Mouse (Mus musculus) kidney, embryonic 16.5 days (tissue): ENCODE results near the gene Peak1. TPM values are rescaled to one million over a fixed set of nuclear protein-coding genes. Genes with fewer than 3 reads are reported as not detected.
A peak's percentile ranks its signal among the peaks of the same experiment; 100 is the strongest.

Source experiments
- ATAC-seq: fragments of 200-750 bp; cut with Nextera tagmentation; 2 replicates; pipeline ENCODE4 v1.8.0; 2017; ENCODE audit warnings: moderate TSS enrichment; ENCODE audit not compliant: low FRiP score, low TSS enrichment
- H3K27ac ChIP-seq: fragments of 300-500 bp; sonication (generic); 2 replicates; pipeline ENCODE4 v1.5.1; 2014; ENCODE audit warnings: low read length
- H3K27me3 ChIP-seq: fragments of 300-500 bp; sonication (generic); 2 replicates; pipeline ENCODE4 v1.6.1; 2014; ENCODE audit warnings: low read length, control low read depth, mixed read lengths; ENCODE audit not compliant: insufficient read depth
- H3K36me3 ChIP-seq: fragments of 300-500 bp; sonication (generic); 2 replicates; pipeline ENCODE4 v1.6.1; 2014; ENCODE audit warnings: low read length, control low read depth, mixed read lengths; ENCODE audit not compliant: insufficient read depth
- H3K4me1 ChIP-seq: fragments of 300-500 bp; sonication (generic); 2 replicates; pipeline ENCODE4 v1.6.1; 2014; ENCODE audit warnings: low read length, control low read depth, mixed read lengths; ENCODE audit not compliant: insufficient read depth
- H3K4me2 ChIP-seq: fragments of 300-500 bp; sonication (generic); replicated peaks from 2 replicates; pipeline ENCODE4 v1.6.1; 2014; ENCODE audit warnings: low read depth, low read length
- H3K4me3 ChIP-seq: fragments of 300-500 bp; sonication (generic); 2 replicates; pipeline ENCODE4 v1.5.1; 2014; ENCODE audit warnings: mild to moderate bottlenecking, low read length
- H3K9ac ChIP-seq: fragments of 300-500 bp; sonication (generic); replicated peaks from 2 replicates; pipeline ENCODE4 v1.6.1; 2014; ENCODE audit warnings: low read length
- H3K9me3 ChIP-seq: fragments of 300-500 bp; sonication (generic); 2 replicates; pipeline ENCODE4 v1.6.1; 2016; ENCODE audit warnings: low read length, control low read depth
- whole genome bisulfite sequencing: fragments of 180-500 bp; shearing (Covaris S2); extraction: QIAGEN DNeasy Blood & Tissue Kit; methylation state at CpG from one replicate; pipeline ENCODE4 v1.1.7; 2014; 5-methylcytosine and 5-hydroxymethylcytosine counted together
- polyA plus RNA-seq: library from polyadenylated mRNA; unstranded; fragments of >200 nt; fragmentation: Nextera tagmentation; extraction: Ambion mirVana; gene quantifications from 2 replicates; pipeline ENCODE4 v1.2.1, GENCODE M21; 2015

Gene Peak1
- polyA plus RNA-seq, 1 experiment from 2014 or later = 14.0 TPM

GRCm38 (mm10) chr9:56282481-56282880 is 135.4 kb downstream of the Peak1 start:
- H3K27me3 ChIP-seq = no peaks in the 10 kb centered on the region
- no peaks in the 10 kb centered on the region for H3K9me3 ChIP-seq
- no peak overlapping the region for H3K4me3 ChIP-seq
- 91% methylated on average over 5 of the region's 5 CpGs for WGBS
- peaks cover 5% of the 10 kb centered on the region; the same call in 1 of the 2 replicates for H3K4me1 ChIP-seq
- no peak overlapping the region for H3K4me2 ChIP-seq
- no peak overlapping the region for H3K27ac ChIP-seq
- ATAC-seq = no peak
- H3K9ac ChIP-seq = no peak overlapping the region
- 0 out of 2 replicates have a peak, but pooled peaks cover 2% of the 10 kb centered on the region for H3K36me3 ChIP-seq

- Histone ChIP-seq H3K4me3 (no peak overlapping the region), H3K36me3 (0 out of 2 replicates have a peak, but pooled peaks cover 5% of the 10 kb centered on the region), H3K4me1 (no peaks in the 10 kb centered on the region), H3K27me3 (no peaks in the 10 kb centered on the region), H3K9ac (no peak overlapping the region), H3K9me3 (0 out of 2 replicates have a peak, but pooled peaks cover 3% of the 10 kb centered on the region), H3K4me2 (no peak overlapping the region), H3K27ac (no peak overlapping the region)
- WGBS = 91% methylated on average over 3 of the region's 3 CpGs
- no peak for ATAC-seq
Measured at GRCm38 (mm10) chr9:56273576-56273975, 144.3 kb downstream of the Peak1 start.

GRCm38 (mm10) chr9:56272247-56272598 is 145.6 kb downstream of the Peak1 start:
- H3K4me1 ChIP-seq = no peaks in the 10 kb centered on the region
- ATAC-seq = no peak
- 82% methylated on average over 2 of the region's 2 CpGs for WGBS
- H3K27ac ChIP-seq = no peak overlapping the region
- 0 out of 2 replicates have a peak, but pooled peaks cover under 1% of the 10 kb centered on the region for H3K36me3 ChIP-seq
- no peak overlapping the region for H3K4me3 ChIP-seq
- no peak overlapping the region for H3K9ac ChIP-seq
- no peak overlapping the region for H3K4me2 ChIP-seq
- no peaks in the 10 kb centered on the region for H3K27me3 ChIP-seq
- 0 out of 2 replicates have a peak, but pooled peaks cover 3% of the 10 kb centered on the region for H3K9me3 ChIP-seq

DNA sequence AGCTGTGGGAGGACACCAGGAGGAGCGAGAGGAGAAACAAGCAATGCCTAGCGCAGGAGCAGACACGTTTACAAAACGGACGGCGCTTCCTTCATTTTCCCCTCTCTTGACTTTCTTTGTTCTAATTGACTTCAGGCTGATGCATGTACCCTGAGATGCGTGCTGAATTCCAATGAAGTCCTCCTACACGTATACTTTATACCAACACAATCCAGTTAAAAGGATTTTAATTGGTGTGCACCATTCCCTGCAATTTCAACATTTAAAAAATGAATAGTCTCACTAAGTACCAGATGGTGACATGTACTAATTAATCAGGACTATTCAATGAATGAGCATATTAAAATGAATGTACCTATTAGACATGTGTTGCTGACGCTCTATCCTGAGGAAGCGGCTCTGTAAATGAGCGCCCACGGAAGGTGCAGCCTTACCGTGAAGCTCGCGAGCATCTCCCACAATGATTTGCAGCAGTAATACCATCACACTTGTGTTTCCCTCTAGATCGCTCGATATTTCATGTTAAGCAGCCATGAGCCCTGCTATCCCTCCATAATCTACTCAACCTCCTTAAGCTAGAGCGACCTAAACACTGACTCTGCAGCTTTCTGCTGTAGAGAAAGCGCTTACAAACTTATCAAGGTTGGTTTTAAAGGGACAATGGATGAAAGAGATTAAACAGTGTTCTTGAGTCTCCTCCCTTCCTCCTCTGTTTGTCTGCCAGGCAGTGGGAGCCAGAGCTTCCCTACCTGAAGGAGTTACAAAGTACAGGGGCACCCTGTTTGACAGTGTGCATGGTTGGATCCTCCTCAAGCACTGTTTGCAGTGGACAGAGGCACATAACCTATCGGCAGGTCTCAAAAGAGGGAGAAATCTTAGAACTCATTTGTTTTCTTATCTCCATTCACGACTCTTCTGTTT is 146.3 kb downstream of the Peak1 start:
- no peaks in the 10 kb centered on the region for H3K27me3 ChIP-seq
- no peak overlapping the region for H3K9ac ChIP-seq
- H3K36me3 ChIP-seq = no peaks in the 10 kb centered on the region
- ATAC-seq = no peak
- 0 out of 2 replicates have a peak, but pooled peaks cover under 1% of the 10 kb centered on the region for H3K9me3 ChIP-seq
- no peak overlapping the region for H3K4me2 ChIP-seq
- 84% methylated on average over 21 of the region's 21 CpGs for WGBS
- no peak overlapping the region for H3K4me3 ChIP-seq
- H3K27ac ChIP-seq = no peak overlapping the region
- H3K4me1 ChIP-seq = no peaks in the 10 kb centered on the region

DNA sequence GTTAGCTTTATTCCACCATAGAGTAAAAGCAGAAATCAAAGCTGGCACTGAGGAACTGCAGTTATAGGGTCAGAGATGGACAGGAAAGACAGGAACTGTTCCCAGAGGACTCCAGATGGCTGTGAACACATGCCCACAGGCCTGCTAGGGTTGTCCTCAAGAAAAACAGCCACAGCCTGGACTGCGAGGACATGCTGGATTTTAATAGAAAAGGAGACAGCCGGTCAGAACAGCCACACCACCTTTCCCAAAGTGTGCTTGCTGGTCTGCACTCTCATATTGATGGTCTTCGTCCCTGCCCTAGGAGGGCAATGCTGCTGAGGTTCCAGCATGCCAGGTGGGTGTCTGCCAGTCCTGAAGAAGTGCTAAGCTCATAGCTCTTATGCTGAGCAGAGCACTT is 148.8 kb downstream of the Peak1 start:
- Histone ChIP-seq H3K36me3 (no peaks in the 10 kb centered on the region), H3K9me3 (no peaks in the 10 kb centered on the region), H3K9ac (no peak overlapping the region), H3K4me3 (no peak overlapping the region), H3K27ac (no peak overlapping the region), H3K27me3 (no peaks in the 10 kb centered on the region), H3K4me1 (no peaks in the 10 kb centered on the region), H3K4me2 (no peak overlapping the region)
- 90% methylated on average over 3 of the region's 3 CpGs for WGBS
- no peak for ATAC-seq

- no peaks in the 10 kb centered on the region for H3K36me3 ChIP-seq
- no peak overlapping the region for H3K9ac ChIP-seq
- peak overlapping the region; percentile 75 for H3K27ac ChIP-seq
- H3K9me3 ChIP-seq = no peaks in the 10 kb centered on the region
- no peaks in the 10 kb centered on the region for H3K27me3 ChIP-seq
- 79% methylated on average over 7 of the region's 7 CpGs for WGBS
- no peak overlapping the region for H3K4me3 ChIP-seq
- no peaks in the 10 kb centered on the region for H3K4me1 ChIP-seq
- ATAC-seq = no peak
- H3K4me2 ChIP-seq = no peak overlapping the region
Measured at GRCm38 (mm10) chr9:56266200-56266815, 151.6 kb downstream of the Peak1 start.

DNA sequence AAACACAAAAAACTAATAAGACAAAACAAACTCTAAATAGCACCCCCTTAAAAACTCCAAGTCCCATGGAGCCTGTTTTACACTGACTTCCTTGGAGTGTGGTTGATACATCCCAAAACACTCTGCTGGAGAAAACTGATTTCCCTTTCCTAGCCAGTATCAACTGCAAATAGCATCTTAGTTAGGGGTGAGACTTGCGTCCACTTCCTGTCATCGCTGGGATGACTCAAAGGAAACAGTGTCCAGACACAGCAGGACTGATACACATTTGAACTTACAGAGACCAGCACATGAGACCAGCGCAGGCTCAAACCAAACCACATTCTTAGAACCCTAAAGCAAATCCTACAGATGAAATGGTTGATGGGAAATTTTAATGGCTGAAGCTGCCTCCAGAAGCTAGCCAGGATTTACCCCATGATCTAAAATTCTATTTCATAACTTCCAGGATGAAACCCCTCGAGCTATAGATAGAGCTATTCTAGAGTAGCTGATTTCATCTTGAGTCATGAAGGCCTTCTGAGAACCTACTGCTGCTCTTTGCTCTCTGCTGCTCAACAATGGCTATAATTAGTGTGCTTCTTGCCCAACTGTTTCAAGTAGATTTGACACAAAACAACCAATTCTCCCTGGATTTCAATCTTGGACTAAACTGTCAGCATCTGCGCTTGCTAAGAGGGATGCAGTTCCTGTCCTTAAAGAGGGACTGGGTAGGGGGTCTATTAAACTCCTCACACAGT is 152.2 kb downstream of the Peak1 start:
- ATAC-seq = no peak
- H3K27ac ChIP-seq = peak overlapping the region; percentile 75
- no peaks in the 10 kb centered on the region for H3K4me1 ChIP-seq
- no peak overlapping the region for H3K4me3 ChIP-seq
- WGBS = 81% methylated on average over 5 of the region's 5 CpGs
- no peak overlapping the region for H3K4me2 ChIP-seq
- peaks cover under 1% of the 10 kb centered on the region for H3K9me3 ChIP-seq
- no peak overlapping the region for H3K9ac ChIP-seq
- no peaks in the 10 kb centered on the region for H3K27me3 ChIP-seq
- H3K36me3 ChIP-seq = no peaks in the 10 kb centered on the region

- no peak overlapping the region for H3K4me3 ChIP-seq
- ATAC-seq = no peak
- no peaks in the 10 kb centered on the region for H3K27me3 ChIP-seq
- no peak overlapping the region for H3K9ac ChIP-seq
- 18% methylated on average over 8 of the region's 8 CpGs for WGBS
- H3K4me2 ChIP-seq = no peak overlapping the region
- no peak overlapping the region for H3K27ac ChIP-seq
- H3K4me1 ChIP-seq = no peaks in the 10 kb centered on the region
- peaks cover 6% of the 10 kb centered on the region for H3K9me3 ChIP-seq
- H3K36me3 ChIP-seq = no peaks in the 10 kb centered on the region
Measured at GRCm38 (mm10) chr9:56265022-56265360, 152.9 kb downstream of the Peak1 start.

- 48% methylated on average over 7 of the region's 7 CpGs for WGBS
- Histone ChIP-seq H3K4me2 (no peak overlapping the region), H3K36me3 (0 out of 2 replicates have a peak, but pooled peaks cover 2% of the 10 kb centered on the region), H3K4me1 (no peaks in the 10 kb centered on the region), H3K9me3 (peaks cover 6% of the 10 kb centered on the region), H3K4me3 (no peak overlapping the region), H3K9ac (no peak overlapping the region), H3K27me3 (no peaks in the 10 kb centered on the region), H3K27ac (no peak overlapping the region)
- no peak for ATAC-seq
Measured at GRCm38 (mm10) chr9:56264308-56265021, 153.4 kb downstream of the Peak1 start.
